Mouse (Mus musculus): ENCODE results near the gene Dnase1l2. TPM values are rescaled to one million over a fixed set of nuclear protein-coding genes. Genes with fewer than 3 reads are reported as not detected.

Dnase1l2 gene
- total and polyA plus RNA-seq, 2 experiments from 2014 or later: 0.44 to 4.5 TPM

DNA sequence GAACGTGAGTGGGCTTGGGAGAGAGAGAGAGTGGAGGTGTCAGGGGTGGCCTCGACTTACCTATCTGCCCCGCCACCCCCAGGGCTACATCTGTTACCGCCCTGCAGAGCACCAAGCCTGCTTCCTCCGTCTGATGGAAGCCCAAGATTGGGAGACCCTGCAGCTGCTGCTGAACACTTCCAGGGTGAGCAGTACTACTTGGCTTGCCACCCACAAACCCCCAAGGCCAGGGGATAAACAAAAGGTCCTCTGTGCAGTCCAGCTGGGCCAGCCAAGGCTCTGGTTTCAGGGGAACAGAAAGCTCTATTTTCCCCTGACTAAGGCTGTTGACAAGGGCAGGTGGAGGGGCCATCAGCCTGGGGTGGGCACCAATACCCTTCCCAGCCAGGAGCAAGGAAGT, 31.7 kb upstream of the Dnase1l2 start:
- DNase-seq (ENCODE audit: low spot score) (no peak), ATAC-seq (ENCODE audit: insufficient read depth, low read depth) (no peak)
- Histone ChIP-seq H3K4me1 (ENCODE audit: control insufficient read depth, insufficient read depth) (peaks cover 21% of the 10 kb centered on the region), H3K9me3 (replicated peaks; ENCODE audit: control insufficient read depth, low read length) (no peaks in the 10 kb centered on the region), H3K27ac (ENCODE audit: low read depth) (no peak overlapping the region), H3K9ac (replicated peaks; ENCODE audit: low read depth, low read length) (no peak overlapping the region), H3K4me2 (ENCODE audit: low read depth, low read length) (no peak overlapping the region), H3K4me3 (ENCODE audit: low read depth, low read length) (no peak overlapping the region), H3K27me3 (ENCODE audit: control insufficient read depth, insufficient read depth, low read length) (no peaks in the 10 kb centered on the region), H3K36me3 (replicated peaks; ENCODE audit: control insufficient read depth, insufficient read depth, low read length) (peaks cover 38% of the 10 kb centered on the region)
- 80% methylated on average over 5 of the region's 5 CpGs for WGBS
- no peak for TF ChIP-seq EP300 (IDR thresholded peaks at IDR 0.05; ENCODE audit: low read depth)
- TF ChIP-seq CTCF (IDR thresholded peaks at IDR 0.05; ENCODE audit: low read depth): no peak

GRCm38 (mm10) chr17:24473612-24474275, 30.8 kb upstream of the Dnase1l2 start, which contains the start of gene Bricd5:
Gene Bricd5, plus strand, starts transcription at chr17:24473884.
- H3K4me3 ChIP-seq (ENCODE audit: low read depth, low read length): no peak within 1 kb of the TSS
- no peak for DNase-seq (ENCODE audit: low spot score)
- peaks cover 21% of the 10 kb centered on the region for H3K4me1 ChIP-seq (ENCODE audit: control insufficient read depth, insufficient read depth)
- H3K27me3 ChIP-seq (ENCODE audit: control insufficient read depth, insufficient read depth, low read length): no peaks in the 10 kb centered on the region
- H3K9ac ChIP-seq (replicated peaks; ENCODE audit: low read depth, low read length): no peak within 1 kb of the TSS; the same call in 1 of the 2 replicates
- no peak for TF ChIP-seq EP300 (IDR thresholded peaks at IDR 0.05; ENCODE audit: low read depth)
- TF ChIP-seq CTCF (IDR thresholded peaks at IDR 0.05; ENCODE audit: low read depth): no peak
- ATAC-seq (ENCODE audit: insufficient read depth, low read depth): no peak
- peaks cover 38% of the 10 kb centered on the region for H3K36me3 ChIP-seq (replicated peaks; ENCODE audit: control insufficient read depth, insufficient read depth, low read length)
- WGBS: 74% methylated on average over 6 of the region's 6 CpGs
- H3K4me2 ChIP-seq (ENCODE audit: low read depth, low read length): 0 out of 2 replicates have a peak within 1 kb of the TSS, but pooled peaks have one; percentile 21
- peak within 1 kb of the TSS; percentile 13 for H3K27ac ChIP-seq (ENCODE audit: low read depth)
- no peaks in the 10 kb centered on the region for H3K9me3 ChIP-seq (replicated peaks; ENCODE audit: control insufficient read depth, low read length)

GRCm38 (mm10) chr17:24472512-24472911, 29.6 kb upstream of the Dnase1l2 start:
- H3K27ac ChIP-seq (ENCODE audit: low read depth): peak overlapping the region; percentile 14; the same call in 1 of the 2 replicates
- H3K9ac ChIP-seq (replicated peaks; ENCODE audit: low read depth, low read length): 0 out of 2 replicates have a peak overlapping the region, but pooled peaks have one; percentile 67
- no peak for ATAC-seq (ENCODE audit: insufficient read depth, low read depth)
- TF ChIP-seq CTCF (IDR thresholded peaks at IDR 0.05; ENCODE audit: low read depth) (no peak), EP300 (IDR thresholded peaks at IDR 0.05; ENCODE audit: low read depth) (no peak)
- H3K4me2 ChIP-seq (ENCODE audit: low read depth, low read length): peak overlapping the region; percentile 86; the same call in 1 of the 2 replicates
- peak; percentile 52 for DNase-seq (ENCODE audit: low spot score)
- WGBS: 43% methylated on average over 4 of the region's 4 CpGs
- no peak overlapping the region for H3K4me3 ChIP-seq (ENCODE audit: low read depth, low read length)
- peaks cover 21% of the 10 kb centered on the region for H3K4me1 ChIP-seq (ENCODE audit: control insufficient read depth, insufficient read depth)
- peaks cover 38% of the 10 kb centered on the region for H3K36me3 ChIP-seq (replicated peaks; ENCODE audit: control insufficient read depth, insufficient read depth, low read length)
- no peaks in the 10 kb centered on the region for H3K27me3 ChIP-seq (ENCODE audit: control insufficient read depth, insufficient read depth, low read length)
- no peaks in the 10 kb centered on the region for H3K9me3 ChIP-seq (replicated peaks; ENCODE audit: control insufficient read depth, low read length)

DNA sequence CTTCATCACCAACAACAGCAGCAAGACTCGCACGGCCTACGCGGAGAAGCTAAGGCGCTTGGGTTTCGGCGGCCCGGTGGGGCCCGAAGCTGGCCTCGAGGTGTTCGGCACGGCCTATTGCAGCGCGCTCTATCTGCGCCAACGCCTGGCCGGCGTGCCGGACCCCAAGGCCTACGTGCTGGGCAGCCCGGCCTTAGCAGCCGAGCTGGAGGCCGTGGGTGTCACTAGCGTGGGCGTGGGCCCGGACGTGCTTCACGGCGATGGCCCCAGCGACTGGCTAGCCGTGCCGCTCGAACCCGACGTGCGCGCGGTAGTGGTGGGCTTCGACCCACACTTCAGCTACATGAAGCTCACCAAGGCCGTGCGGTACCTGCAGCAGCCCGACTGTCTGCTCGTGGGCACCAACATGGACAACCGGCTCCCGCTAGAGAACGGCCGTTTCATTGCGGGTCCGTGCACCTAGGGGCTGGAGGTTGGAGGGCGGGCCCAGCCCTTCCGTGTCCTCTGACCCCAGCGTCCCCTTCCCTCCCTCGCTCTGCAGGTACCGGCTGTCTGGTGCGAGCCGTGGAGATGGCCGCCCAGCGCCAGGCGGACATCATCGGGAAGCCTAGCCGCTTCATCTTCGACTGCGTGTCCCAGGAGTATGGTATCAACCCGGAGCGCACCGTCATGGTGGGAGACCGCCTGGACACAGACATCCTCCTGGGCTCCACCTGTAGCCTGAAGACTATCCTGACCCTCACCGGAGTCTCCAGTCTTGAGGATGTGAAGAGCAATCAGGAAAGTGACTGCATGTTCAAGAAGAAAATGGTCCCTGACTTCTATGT, 28.0 kb upstream of the Dnase1l2 start:
- peaks cover 21% of the 10 kb centered on the region for H3K4me1 ChIP-seq (ENCODE audit: control insufficient read depth, insufficient read depth)
- H3K36me3 ChIP-seq (replicated peaks; ENCODE audit: control insufficient read depth, insufficient read depth, low read length): peaks cover 23% of the 10 kb centered on the region
- no peaks in the 10 kb centered on the region for H3K27me3 ChIP-seq (ENCODE audit: control insufficient read depth, insufficient read depth, low read length)
- 1% methylated on average over 68 of the region's 68 CpGs for WGBS
- DNase-seq (ENCODE audit: low spot score): no peak
- peak overlapping the region; percentile 84 for H3K27ac ChIP-seq (ENCODE audit: low read depth)
- H3K4me2 ChIP-seq (ENCODE audit: low read depth, low read length): peak overlapping the region; percentile 86
- peak; percentile 33 for ATAC-seq (ENCODE audit: insufficient read depth, low read depth)
- H3K9me3 ChIP-seq (replicated peaks; ENCODE audit: control insufficient read depth, low read length): no peaks in the 10 kb centered on the region
- H3K4me3 ChIP-seq (ENCODE audit: low read depth, low read length): peak overlapping the region; percentile 66
- H3K9ac ChIP-seq (replicated peaks; ENCODE audit: low read depth, low read length): peak overlapping the region; percentile 67
- TF ChIP-seq CTCF (IDR thresholded peaks at IDR 0.05; ENCODE audit: low read depth): no peak
- TF ChIP-seq EP300 (IDR thresholded peaks at IDR 0.05; ENCODE audit: low read depth): no peak

GRCm38 (mm10) chr17:24469910-24470602, 27.2 kb upstream of the Dnase1l2 start, which contains the start of the genes E4f1 and Pgp:
Gene E4f1, minus strand, starts transcription at chr17:24470313.
Gene Pgp, plus strand, starts transcription at chr17:24470392.
- no peaks in the 10 kb centered on the region for H3K9me3 ChIP-seq (replicated peaks; ENCODE audit: control insufficient read depth, low read length)
- under 1% methylated on average over 71 of the region's 75 CpGs for WGBS

More at GRCm38 (mm10) chr17:24469910-24470602, 27.2 kb upstream of the Dnase1l2 start, which contains the start of the genes E4f1 and Pgp:
- TF ChIP-seq CTCF (IDR thresholded peaks at IDR 0.05; ENCODE audit: low read depth) (no peak), EP300 (IDR thresholded peaks at IDR 0.05; ENCODE audit: low read depth) (peak; percentile 69; the same call in 1 of the 2 replicates)
- H3K4me2 ChIP-seq (ENCODE audit: low read depth, low read length): peak within 1 kb of the TSS; percentile 86
- DNase-seq (ENCODE audit: low spot score) (peak; percentile 98), ATAC-seq (ENCODE audit: insufficient read depth, low read depth) (peak; percentile 96)
- H3K4me1 ChIP-seq (ENCODE audit: control insufficient read depth, insufficient read depth): peaks cover 21% of the 10 kb centered on the region
- peak within 1 kb of the TSS; percentile 84 for H3K27ac ChIP-seq (ENCODE audit: low read depth)
- H3K9ac ChIP-seq (replicated peaks; ENCODE audit: low read depth, low read length): peak within 1 kb of the TSS; percentile 67
- no peaks in the 10 kb centered on the region for H3K27me3 ChIP-seq (ENCODE audit: control insufficient read depth, insufficient read depth, low read length)
- peak within 1 kb of the TSS; percentile 66 for H3K4me3 ChIP-seq (ENCODE audit: low read depth, low read length)
- H3K36me3 ChIP-seq (replicated peaks; ENCODE audit: control insufficient read depth, insufficient read depth, low read length): peaks cover 14% of the 10 kb centered on the region
